ENCODE assay signal across 10 mouse cellular contexts in the genomic region with DNA sequence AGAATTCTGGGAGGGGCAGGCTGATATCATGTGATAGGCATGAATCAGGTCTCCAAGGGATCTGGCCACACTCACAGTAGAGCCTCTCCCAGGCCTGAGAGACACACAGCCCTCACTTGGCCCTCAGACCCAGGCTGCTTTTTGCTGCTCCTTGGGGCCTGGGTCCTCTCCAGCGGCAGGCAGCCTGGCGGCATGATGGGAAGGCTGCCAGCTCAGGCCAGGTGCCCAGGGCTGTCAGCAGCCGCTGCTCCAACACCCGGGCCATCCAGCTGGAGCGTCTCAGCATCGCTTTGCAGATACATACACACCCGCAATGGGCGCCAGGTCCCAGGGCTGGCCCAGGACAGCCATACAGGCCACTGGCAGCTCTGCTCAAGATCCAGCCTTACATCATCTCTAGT. TPM values are rescaled to one million over a fixed set of nuclear protein-coding genes. Genes with fewer than 3 reads are reported as not detected.
DNase-seq lines count a peak whose midpoint lies in the region; ATAC-seq lines count a peak whose summit lies in the region.
"Had no signal": no experiment of that assay in that cellular context is flagged by ENCODE, and none has a peak within 500 bp of the region (broad histone marks: within the 10 kb centered on the region; RNA-seq: fewer than 3 reads in every experiment).

No protein-coding gene starts in this region.

- DNase-seq in layer of hippocampus, postnatal 10 days (ENCODE audit: low spot score in 2 of 2): peak; percentile 48 to 69
- no peak for DNase-seq in layer of hippocampus, adult 11-12 months (ENCODE audit: low spot score)
- DNase-seq in lung, postnatal 4 days: peak; percentile 65 to 92
- DNase-seq in B cell, adult 2 months: no peak
- no peak for DNase-seq in natural killer cell, adult 2 months (ENCODE audit: low spot score in 2 of 2)
- no peak for DNase-seq in layer of hippocampus, adult 8-10 months (ENCODE audit: low spot score in 2 of 2)

- 0 out of 2 replicates have a peak overlapping the region, but pooled peaks have one; percentile 32 for H3K27ac ChIP-seq in forebrain, embryonic 15.5 days (replicated peaks)
- H3K27ac ChIP-seq in heart, embryonic 13.5 days (replicated peaks): peak overlapping the region; percentile 76

- H3K9ac ChIP-seq in forebrain, embryonic 15.5 days (replicated peaks): no peak overlapping the region
- H3K9ac ChIP-seq in heart, embryonic 13.5 days: no peak overlapping the region

- peaks cover 28% of the 10 kb centered on the region for H3K4me1 ChIP-seq in forebrain, embryonic 15.5 days
- H3K4me1 ChIP-seq in heart, embryonic 13.5 days: peaks cover 52% of the 10 kb centered on the region

- no peaks in the 10 kb centered on the region for H3K9me3 ChIP-seq in forebrain, embryonic 15.5 days
- H3K9me3 ChIP-seq in heart, embryonic 13.5 days: no peaks in the 10 kb centered on the region

- ATAC-seq in forebrain, embryonic 15.5 days (replicated peaks): no peak
- ATAC-seq in heart, embryonic 13.5 days (ENCODE audit: extremely low read depth, insufficient number of reproducible peaks, low FRiP score, low TSS enrichment): peak; percentile 16; the same call in 1 of the 2 replicates

- H3K27me3 ChIP-seq in forebrain, embryonic 15.5 days: no peaks in the 10 kb centered on the region; the same call in 1 of the 2 replicates
- no peaks in the 10 kb centered on the region; the same call in 1 of the 2 replicates for H3K27me3 ChIP-seq in heart, embryonic 13.5 days (replicated peaks)

- no peak overlapping the region for H3K4me2 ChIP-seq in forebrain, embryonic 15.5 days (replicated peaks)
- H3K4me2 ChIP-seq in heart, embryonic 13.5 days: no peak overlapping the region

- no peaks in the 10 kb centered on the region for H3K36me3 ChIP-seq in forebrain, embryonic 15.5 days
- H3K36me3 ChIP-seq in heart, embryonic 13.5 days: no peaks in the 10 kb centered on the region

- 45% methylated on average over 8 of the region's 8 CpGs for WGBS in forebrain, embryonic 15.5 days
- 29% methylated on average over 8 of the region's 8 CpGs for WGBS in heart, embryonic 13.5 days

- no peak overlapping the region for H3K4me3 ChIP-seq in forebrain, embryonic 15.5 days
- H3K4me3 ChIP-seq in heart, embryonic 13.5 days: no peak overlapping the region
- H3K4me3 ChIP-seq: megakaryocyte, embryonic 14.5 days had no signal

RNA-seq across cellular contexts. Expression of gene Fam163b, which starts 22.1 kb away (rescaled TPM):
- 100 to 1,000 TPM; 105 to 107 TPM for total RNA-seq in layer of hippocampus, postnatal 10 days (2021)
- polyA plus RNA-seq in forebrain, embryonic 15.5 days (2015; fragmentation: Nextera tagmentation; extraction: Ambion mirVana): 3.5 and 4.6 TPM in 2 replicates
- 0.24 and 0.53 TPM in 2 replicates for polyA plus RNA-seq in heart, embryonic 13.5 days (2015; fragmentation: Nextera tagmentation; extraction: Ambion mirVana)
- 100 to 1,000 TPM in 2 of 4 experiments, 10 to 100 TPM in 2; 87.0 to 124 (median 100) TPM for total RNA-seq in layer of hippocampus, adult 8-10 months (2022)

RNA-seq across cellular contexts. Expression of gene Adamtsl2, which starts 41.1 kb away (rescaled TPM):
- total RNA-seq in layer of hippocampus, postnatal 10 days (2021): 10 to 100 TPM; 16.1 to 18.1 TPM
- polyA plus RNA-seq in forebrain, embryonic 15.5 days (2015; fragmentation: Nextera tagmentation; extraction: Ambion mirVana): 6.8 and 9.5 TPM in 2 replicates
- 11.2 and 11.6 TPM in 2 replicates for polyA plus RNA-seq in heart, embryonic 13.5 days (2015; fragmentation: Nextera tagmentation; extraction: Ambion mirVana)
- 10 to 100 TPM in 2 of 4 experiments, 1 to 10 TPM in 2; 8.9 to 13.8 (median 11.1) TPM for total RNA-seq in layer of hippocampus, adult 8-10 months (2022)

RNA-seq across cellular contexts. Expression of gene Dbh, which starts 44.8 kb away (rescaled TPM):
- under 1 TPM; 0.20 to 0.50 TPM for total RNA-seq in layer of hippocampus, postnatal 10 days (2021)
- 0.06 TPM in 1 of 2 replicates, not detected in the other for polyA plus RNA-seq in forebrain, embryonic 15.5 days (2015; fragmentation: Nextera tagmentation; extraction: Ambion mirVana)
- 0.55 and 0.88 TPM in 2 replicates for polyA plus RNA-seq in heart, embryonic 13.5 days (2015; fragmentation: Nextera tagmentation; extraction: Ambion mirVana)
- total RNA-seq in layer of hippocampus, adult 8-10 months (2022): 1 to 10 TPM in 1 of 4 experiments, under 1 TPM in 3; 0.25 to 1.5 (median 0.74) TPM

RNA-seq across cellular contexts. Expression of gene Mymk, which starts 48.3 kb away (rescaled TPM):
- 1 to 10 TPM; 1.0 to 1.4 TPM for total RNA-seq in layer of hippocampus, postnatal 10 days (2021)
- 0.17 TPM in 1 of 2 replicates, not detected in the other for polyA plus RNA-seq in forebrain, embryonic 15.5 days (2015; fragmentation: Nextera tagmentation; extraction: Ambion mirVana)
- 0.41 and 1.2 TPM in 2 replicates for polyA plus RNA-seq in heart, embryonic 13.5 days (2015; fragmentation: Nextera tagmentation; extraction: Ambion mirVana)
- 1 to 10 TPM in 3 of 4 experiments, under 1 TPM in 1; 0.54 to 2.7 (median 1.7) TPM for total RNA-seq in layer of hippocampus, adult 8-10 months (2022)
- polyA plus RNA-seq: testis, adult 2 months had no signal

Comparison
In these comparisons a context has a peak if more than half of its experiments do, and no peak if none do; other contexts are left out.
1. DNase-seq: peak in layer of hippocampus, postnatal 10 days (2 of 2) and lung, postnatal 4 days (2 of 2); none in layer of hippocampus, adult 11-12 months (single experiment), B cell, adult 2 months (0 of 2), natural killer cell, adult 2 months (0 of 2) and layer of hippocampus, adult 8-10 months (0 of 2).